Comparison of ENCODE assay signal across 13 mouse cellular contexts in genomic region chr3:110022783-110023599, GRCm38 (mm10).
DNase-seq lines count a peak whose midpoint lies in the region; ATAC-seq lines count a peak whose summit lies in the region.
"Had no signal": no experiment of that assay in that cellular context is flagged by ENCODE, and none has a peak within 500 bp of the region (broad histone marks: within the 10 kb centered on the region; RNA-seq: fewer than 3 reads in every experiment).

No protein-coding gene starts in this region.

- no peak overlapping the region for H3K27ac ChIP-seq in heart, embryonic 12.5 days (ENCODE audit: poor library complexity, severe bottlenecking)
- no peak overlapping the region for H3K27ac ChIP-seq in midbrain, embryonic 10.5 days (replicated peaks)
- no peak overlapping the region for H3K27ac ChIP-seq in midbrain, embryonic 13.5 days
- H3K27ac ChIP-seq in hindbrain, embryonic 12.5 days: no peak overlapping the region
- peak overlapping the region; percentile 41; the same call in 1 of the 2 replicates for H3K27ac ChIP-seq in stomach, embryonic 14.5 days (ENCODE audit: low read length)
- H3K27ac ChIP-seq: embryonic facial prominence, embryonic 15.5 days; hindbrain, embryonic 15.5 days; limb, embryonic 15.5 days had no signal

- ATAC-seq in heart, embryonic 12.5 days (ENCODE audit: insufficient number of reproducible peaks, low FRiP score): no peak
- ATAC-seq in midbrain, embryonic 13.5 days: no peak; the same call in 1 of the 2 replicates
- peak; percentile 60 for ATAC-seq in hindbrain, embryonic 12.5 days (ENCODE audit: low FRiP score)
- ATAC-seq in stomach, embryonic 14.5 days (ENCODE audit: insufficient number of reproducible peaks, insufficient read depth, low FRiP score, low read depth): peak; percentile 78; the same call in 1 of the 2 replicates
- ATAC-seq in megakaryocyte-erythroid progenitor cell, adult 5-6 weeks (replicated peaks; ENCODE audit: low FRiP score, low TSS enrichment, poor library complexity, severe bottlenecking): no peak

- no peaks in the 10 kb centered on the region for H3K36me3 ChIP-seq in heart, embryonic 12.5 days
- H3K36me3 ChIP-seq in midbrain, embryonic 10.5 days: no peaks in the 10 kb centered on the region
- H3K36me3 ChIP-seq in midbrain, embryonic 13.5 days: no peaks in the 10 kb centered on the region
- H3K36me3 ChIP-seq in hindbrain, embryonic 12.5 days: no peaks in the 10 kb centered on the region
- no peaks in the 10 kb centered on the region for H3K36me3 ChIP-seq in stomach, embryonic 14.5 days (ENCODE audit: control insufficient read depth, insufficient read depth, low read length)
- H3K36me3 ChIP-seq: embryonic facial prominence, embryonic 15.5 days; hindbrain, embryonic 15.5 days; limb, embryonic 15.5 days had no signal

- 0 out of 2 replicates have a peak overlapping the region, but pooled peaks have one; percentile 2 for H3K4me3 ChIP-seq in heart, embryonic 12.5 days
- H3K4me3 ChIP-seq in midbrain, embryonic 10.5 days: no peak overlapping the region
- H3K4me3 ChIP-seq in midbrain, embryonic 13.5 days (replicated peaks): no peak overlapping the region
- no peak overlapping the region for H3K4me3 ChIP-seq in hindbrain, embryonic 12.5 days
- no peak overlapping the region for H3K4me3 ChIP-seq in stomach, embryonic 14.5 days (ENCODE audit: low read depth, low read length)
- H3K4me3 ChIP-seq: embryonic facial prominence, embryonic 15.5 days; hindbrain, embryonic 15.5 days; limb, embryonic 15.5 days had no signal

- no peaks in the 10 kb centered on the region for H3K27me3 ChIP-seq in heart, embryonic 12.5 days (replicated peaks)
- H3K27me3 ChIP-seq in midbrain, embryonic 10.5 days (ENCODE audit: low read depth, poor library complexity, severe bottlenecking): no peaks in the 10 kb centered on the region
- no peaks in the 10 kb centered on the region for H3K27me3 ChIP-seq in midbrain, embryonic 13.5 days
- H3K27me3 ChIP-seq in hindbrain, embryonic 12.5 days: no peaks in the 10 kb centered on the region
- no peaks in the 10 kb centered on the region for H3K27me3 ChIP-seq in stomach, embryonic 14.5 days (ENCODE audit: control insufficient read depth, insufficient read depth, low read length)
- H3K27me3 ChIP-seq: embryonic facial prominence, embryonic 15.5 days; hindbrain, embryonic 15.5 days; limb, embryonic 15.5 days had no signal

- no peaks in the 10 kb centered on the region; the same call in 1 of the 2 replicates for H3K4me1 ChIP-seq in heart, embryonic 12.5 days (replicated peaks)
- peaks cover 10% of the 10 kb centered on the region; the same call in 1 of the 2 replicates for H3K4me1 ChIP-seq in midbrain, embryonic 10.5 days
- 0 out of 2 replicates have a peak, but pooled peaks cover 3% of the 10 kb centered on the region for H3K4me1 ChIP-seq in midbrain, embryonic 13.5 days (replicated peaks)
- H3K4me1 ChIP-seq in hindbrain, embryonic 12.5 days: peaks cover 8% of the 10 kb centered on the region
- H3K4me1 ChIP-seq in stomach, embryonic 14.5 days (ENCODE audit: control insufficient read depth, insufficient read depth, low read length): peaks cover 6% of the 10 kb centered on the region; the same call in 1 of the 2 replicates
- H3K4me1 ChIP-seq: embryonic facial prominence, embryonic 15.5 days had no signal

- 28% methylated on average over 18 of the region's 18 CpGs for WGBS in heart, embryonic 12.5 days
- 63% methylated on average over 18 of the region's 18 CpGs for WGBS in midbrain, embryonic 10.5 days
- WGBS in midbrain, embryonic 13.5 days: 57% methylated on average over 18 of the region's 18 CpGs
- 35% methylated on average over 18 of the region's 18 CpGs for WGBS in hindbrain, embryonic 12.5 days
- WGBS in stomach, embryonic 14.5 days: 10% methylated on average over 18 of the region's 18 CpGs

- no peaks in the 10 kb centered on the region for H3K9me3 ChIP-seq in heart, embryonic 12.5 days (replicated peaks)
- no peaks in the 10 kb centered on the region for H3K9me3 ChIP-seq in midbrain, embryonic 10.5 days (replicated peaks)
- no peaks in the 10 kb centered on the region for H3K9me3 ChIP-seq in midbrain, embryonic 13.5 days
- H3K9me3 ChIP-seq in hindbrain, embryonic 12.5 days (replicated peaks): no peaks in the 10 kb centered on the region
- no peaks in the 10 kb centered on the region for H3K9me3 ChIP-seq in stomach, embryonic 14.5 days (ENCODE audit: control insufficient read depth, low read depth, low read length)
- H3K9me3 ChIP-seq: embryonic facial prominence, embryonic 15.5 days; hindbrain, embryonic 15.5 days; limb, embryonic 15.5 days had no signal

- DNase-seq in heart, adult 8-10 months (ENCODE audit: low spot score): no peak
- peak; percentile 15 for DNase-seq in midbrain, embryonic 10.5 days (ENCODE audit: low spot score)
- DNase-seq in adrenal gland, postnatal 4 days (ENCODE audit: low spot score in 2 of 2): no peak
- DNase-seq: gastrocnemius, postnatal 10 days; thymus, postnatal 25 days had no signal

- H3K9ac ChIP-seq in heart, embryonic 12.5 days: no peak overlapping the region
- no peak overlapping the region for H3K9ac ChIP-seq in midbrain, embryonic 13.5 days (replicated peaks)
- H3K9ac ChIP-seq in hindbrain, embryonic 12.5 days: no peak overlapping the region
- H3K9ac ChIP-seq in stomach, embryonic 14.5 days (replicated peaks; ENCODE audit: low read depth, low read length): no peak overlapping the region
- H3K9ac ChIP-seq: embryonic facial prominence, embryonic 15.5 days; hindbrain, embryonic 15.5 days; limb, embryonic 15.5 days had no signal

- peak overlapping the region; percentile 43 for H3K4me2 ChIP-seq in heart, embryonic 12.5 days
- no peak overlapping the region for H3K4me2 ChIP-seq in midbrain, embryonic 13.5 days (replicated peaks)
- H3K4me2 ChIP-seq in hindbrain, embryonic 12.5 days (replicated peaks): no peak overlapping the region
- peak overlapping the region; percentile 22 for H3K4me2 ChIP-seq in stomach, embryonic 14.5 days (replicated peaks; ENCODE audit: low read depth, low read length)
- H3K4me2 ChIP-seq: embryonic facial prominence, embryonic 15.5 days; hindbrain, embryonic 15.5 days; limb, embryonic 15.5 days had no signal

Comparison
In these comparisons a context has a peak if more than half of its experiments do, and no peak if none do; other contexts are left out.
1. ATAC-seq: peak in hindbrain, embryonic 12.5 days (single experiment) and stomach, embryonic 14.5 days (single experiment); none in heart, embryonic 12.5 days (single experiment), midbrain, embryonic 13.5 days (single experiment) and megakaryocyte-erythroid progenitor cell, adult 5-6 weeks (single experiment).
2. H3K4me2 ChIP-seq: peak in heart, embryonic 12.5 days (single experiment) and stomach, embryonic 14.5 days (single experiment); none in midbrain, embryonic 13.5 days (single experiment) and hindbrain, embryonic 12.5 days (single experiment).